Mouse (Mus musculus): ENCODE data around the gene Lrch2. TPM values are rescaled to one million over a fixed set of nuclear protein-coding genes. Genes with fewer than 3 reads are reported as not detected.
"Not testable (repeated sequence)": the region's sequence is repeated elsewhere in the genome, so short reads cannot be mapped to it uniquely, and the experiment has no call there.

The Lrch2 gene
- 1.9 and 2.2 TPM in 2 replicates for polyA plus RNA-seq (2015; fragmentation: Nextera tagmentation; extraction: Ambion mirVana)

DNA sequence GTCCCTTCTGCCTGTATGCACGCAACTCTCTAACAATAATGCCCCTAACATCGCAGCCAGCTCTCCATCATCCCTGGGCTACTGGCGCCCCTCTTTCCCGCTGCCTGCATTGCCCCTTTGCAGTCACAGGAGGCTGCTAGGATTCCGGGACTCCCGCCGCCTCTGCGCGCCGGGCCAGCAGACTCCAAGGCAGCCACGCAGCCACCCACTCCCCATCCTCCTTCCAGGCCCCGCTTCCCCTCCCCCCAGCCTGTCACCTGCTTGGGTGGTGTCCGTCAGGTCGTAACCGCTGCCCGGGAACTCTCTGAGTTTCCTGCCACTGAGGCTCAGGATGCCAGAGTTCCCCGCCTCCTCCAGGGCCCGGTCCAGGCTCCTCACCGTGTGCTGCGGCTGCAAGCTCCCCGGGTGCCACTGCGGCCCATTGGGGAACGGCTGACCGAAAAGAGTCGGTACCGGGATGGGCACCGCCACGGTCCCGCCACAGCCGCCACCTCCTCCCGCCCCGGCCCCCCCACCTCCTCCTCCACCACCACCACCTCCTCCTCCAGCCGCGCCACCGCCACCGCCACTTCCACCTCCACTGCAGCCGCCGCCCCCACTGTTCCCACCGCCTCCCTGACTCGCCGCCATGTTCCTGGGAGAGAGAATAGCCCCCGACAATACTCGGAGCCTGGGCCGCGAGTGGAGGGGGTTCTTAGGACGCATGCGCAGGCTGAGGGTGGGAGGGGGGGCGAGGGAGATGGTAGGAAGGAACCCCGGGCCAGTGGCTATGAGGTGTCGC, at the start of gene Lrch2:
Gene Lrch2 (minus strand): TSS at position 661 of the 781 bp plus-strand sequence.
- Histone ChIP-seq H3K4me3 (ENCODE audit: low read length) (peak within 1 kb of the TSS; percentile 69), H3K36me3 (ENCODE audit: control insufficient read depth, insufficient read depth) (no peaks in the 10 kb centered on the region), H3K4me1 (ENCODE audit: control insufficient read depth, insufficient read depth, low read length) (no peaks in the 10 kb centered on the region), H3K9me3 (replicated peaks; ENCODE audit: control insufficient read depth, low read length) (no peaks in the 10 kb centered on the region), H3K27me3 (ENCODE audit: control insufficient read depth, insufficient read depth, low read length) (no peaks in the 10 kb centered on the region), H3K9ac (ENCODE audit: low read length) (peak within 1 kb of the TSS; percentile 72), H3K4me2 (ENCODE audit: low read depth, low read length) (peak within 1 kb of the TSS; percentile 59), H3K27ac (ENCODE audit: low read length) (0 out of 2 replicates have a peak within 1 kb of the TSS, but pooled peaks have one; percentile 37)
- peak; percentile 63 for ATAC-seq (replicated peaks; ENCODE audit: extremely low read depth, insufficient read depth, low FRiP score)
- 11% methylated on average over 43 of the region's 50 CpGs for WGBS

DNA sequence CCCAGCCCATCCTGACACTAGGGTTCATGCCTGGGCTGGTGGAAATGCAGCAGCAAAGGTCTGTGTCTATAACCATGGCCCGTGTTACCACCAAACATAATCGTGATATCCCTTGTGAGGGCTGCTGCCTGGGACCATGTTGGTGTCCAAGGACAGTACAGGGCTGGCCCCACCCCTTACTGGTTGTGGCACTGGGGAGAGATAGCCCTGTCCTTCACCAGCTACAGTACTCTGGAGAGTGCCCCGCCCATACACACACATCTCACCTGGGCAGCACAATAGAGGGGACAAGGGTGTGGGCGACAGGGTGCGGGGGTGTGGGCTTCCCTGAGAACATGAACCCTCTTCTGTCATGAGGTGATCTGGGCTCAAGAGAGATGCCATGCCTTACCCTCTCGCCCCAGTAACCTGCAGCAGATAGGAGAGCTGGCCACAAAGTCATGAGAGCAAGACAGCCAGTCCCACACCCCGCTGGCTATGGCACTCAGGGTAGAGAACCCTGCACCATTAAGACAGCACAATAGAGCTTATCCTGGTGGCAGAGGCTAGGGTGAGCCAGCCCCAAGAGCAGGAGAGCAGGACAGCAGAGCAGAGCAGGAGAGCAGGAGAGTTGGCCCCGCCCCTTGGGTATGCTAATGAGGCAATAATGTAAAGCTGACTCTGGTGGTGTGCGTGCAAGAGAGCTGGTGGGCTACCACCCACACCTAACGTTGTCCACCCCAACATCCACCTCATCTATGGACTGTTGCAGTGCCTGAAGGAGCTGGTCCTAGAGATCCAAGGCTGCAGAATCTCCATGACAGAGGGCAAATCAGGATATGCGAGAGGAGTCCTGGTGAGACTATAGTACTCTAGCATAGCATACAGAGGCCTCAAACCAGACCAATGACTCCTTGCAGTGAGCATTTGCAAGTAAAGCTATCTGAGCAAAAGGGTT, 12.7 kb downstream of the Lrch2 start:
- H3K4me3 ChIP-seq (ENCODE audit: low read length): no peak overlapping the region
- H3K4me2 ChIP-seq (ENCODE audit: low read depth, low read length): no peak overlapping the region
- no peak; the same call in 1 of the 2 replicates for ATAC-seq (replicated peaks; ENCODE audit: extremely low read depth, insufficient read depth, low FRiP score)
- no peaks in the 10 kb centered on the region for H3K9me3 ChIP-seq (replicated peaks; ENCODE audit: control insufficient read depth, low read length)
- H3K27me3 ChIP-seq (ENCODE audit: control insufficient read depth, insufficient read depth, low read length): no peaks in the 10 kb centered on the region
- no peaks in the 10 kb centered on the region for H3K4me1 ChIP-seq (ENCODE audit: control insufficient read depth, insufficient read depth, low read length)
- 69% methylated on average over 11 of the region's 11 CpGs for WGBS
- H3K27ac ChIP-seq (ENCODE audit: low read length): no peak overlapping the region
- H3K9ac ChIP-seq (ENCODE audit: low read length): no peak overlapping the region
- H3K36me3 ChIP-seq (ENCODE audit: control insufficient read depth, insufficient read depth): no peaks in the 10 kb centered on the region

DNA sequence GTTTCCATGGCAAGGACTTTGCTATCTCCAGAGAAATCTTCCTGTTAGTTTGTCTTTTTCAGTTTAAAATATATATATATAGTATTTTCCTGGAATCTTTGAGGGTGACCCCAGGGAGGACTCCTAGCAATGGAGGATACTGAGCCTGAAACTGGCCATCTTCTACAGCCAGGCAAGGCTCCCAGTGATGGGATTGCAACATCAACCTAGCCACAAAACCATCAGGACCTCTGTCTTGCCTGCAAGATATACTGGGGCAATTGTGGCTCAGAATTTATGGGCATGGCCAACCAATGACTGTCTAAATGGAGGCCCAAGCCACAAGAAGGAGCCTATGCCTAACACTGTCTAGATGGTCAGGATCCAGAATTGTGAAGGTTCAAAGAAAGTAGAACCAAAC, 15.5 kb downstream of the Lrch2 start:
- H3K4me1 ChIP-seq (ENCODE audit: control insufficient read depth, insufficient read depth, low read length): no peaks in the 10 kb centered on the region
- ATAC-seq (replicated peaks; ENCODE audit: extremely low read depth, insufficient read depth, low FRiP score): no peak
- H3K27ac ChIP-seq (ENCODE audit: low read length): no peak overlapping the region
- no peak overlapping the region for H3K9ac ChIP-seq (ENCODE audit: low read length)
- no peaks in the 10 kb centered on the region for H3K9me3 ChIP-seq (replicated peaks; ENCODE audit: control insufficient read depth, low read length)
- no peaks in the 10 kb centered on the region for H3K36me3 ChIP-seq (ENCODE audit: control insufficient read depth, insufficient read depth)
- H3K4me3 ChIP-seq (ENCODE audit: low read length): no peak overlapping the region
- no peaks in the 10 kb centered on the region for H3K27me3 ChIP-seq (ENCODE audit: control insufficient read depth, insufficient read depth, low read length)
- no peak overlapping the region for H3K4me2 ChIP-seq (ENCODE audit: low read depth, low read length)

DNA sequence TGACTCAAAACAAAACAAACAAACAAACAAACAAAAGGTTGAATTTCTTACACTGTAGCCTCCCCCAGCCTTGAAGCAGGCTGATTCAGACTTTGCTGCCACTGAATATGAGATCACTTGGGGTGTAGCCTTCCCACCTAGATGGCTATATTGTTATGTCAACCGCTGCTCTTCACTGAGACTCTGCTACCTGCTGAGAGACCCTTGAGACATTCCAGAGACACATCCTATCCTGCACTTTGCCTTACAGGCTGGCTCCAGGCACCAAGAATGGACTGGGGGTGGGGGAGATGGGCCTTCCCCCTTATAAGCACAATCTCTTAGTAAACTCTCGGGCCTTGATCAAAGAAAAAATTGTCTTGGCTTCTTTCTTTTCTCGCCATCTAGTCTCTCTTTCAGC, 16.8 kb downstream of the Lrch2 start:
- not testable (repeated sequence) for H3K4me2 ChIP-seq (ENCODE audit: low read depth, low read length); H3K4me1 ChIP-seq (ENCODE audit: control insufficient read depth, insufficient read depth, low read length); H3K4me3 ChIP-seq (ENCODE audit: low read length); H3K27ac ChIP-seq (ENCODE audit: low read length); ATAC-seq (replicated peaks; ENCODE audit: extremely low read depth, insufficient read depth, low FRiP score); H3K9me3 ChIP-seq (replicated peaks; ENCODE audit: control insufficient read depth, low read length); H3K9ac ChIP-seq (ENCODE audit: low read length); H3K36me3 ChIP-seq (ENCODE audit: control insufficient read depth, insufficient read depth); H3K27me3 ChIP-seq (ENCODE audit: control insufficient read depth, insufficient read depth, low read length)
- WGBS: 68% methylated on average over 3 of the region's 3 CpGs

DNA sequence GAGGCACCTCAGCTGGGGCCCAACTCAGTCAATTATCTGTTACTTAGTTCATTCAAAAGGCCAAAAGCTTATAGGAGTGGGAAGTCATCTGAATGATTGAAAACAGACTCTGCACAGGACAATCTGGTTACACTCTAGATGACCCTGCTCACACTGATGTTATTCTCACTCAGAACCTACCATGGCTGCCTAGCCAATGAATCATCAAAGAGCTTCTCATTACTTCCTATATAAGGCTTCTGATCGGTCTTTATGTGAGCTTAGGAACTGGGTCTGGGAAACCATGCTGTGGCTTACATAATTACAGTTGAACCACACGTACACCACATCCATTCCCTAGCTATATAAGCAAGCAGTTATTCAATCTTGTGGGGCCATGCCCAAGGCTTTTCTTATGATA, 18.3 kb downstream of the Lrch2 start:
- Histone ChIP-seq H3K4me1 (ENCODE audit: control insufficient read depth, insufficient read depth, low read length) (no peaks in the 10 kb centered on the region), H3K4me2 (ENCODE audit: low read depth, low read length) (no peak overlapping the region), H3K27ac (ENCODE audit: low read length) (no peak overlapping the region), H3K4me3 (ENCODE audit: low read length) (no peak overlapping the region), H3K9ac (ENCODE audit: low read length) (no peak overlapping the region), H3K36me3 (ENCODE audit: control insufficient read depth, insufficient read depth) (no peaks in the 10 kb centered on the region), H3K27me3 (ENCODE audit: control insufficient read depth, insufficient read depth, low read length) (no peaks in the 10 kb centered on the region), H3K9me3 (replicated peaks; ENCODE audit: control insufficient read depth, low read length) (no peaks in the 10 kb centered on the region)
- ATAC-seq (replicated peaks; ENCODE audit: extremely low read depth, insufficient read depth, low FRiP score): no peak
- 60% methylated on average over 2 of the region's 2 CpGs for WGBS

DNA sequence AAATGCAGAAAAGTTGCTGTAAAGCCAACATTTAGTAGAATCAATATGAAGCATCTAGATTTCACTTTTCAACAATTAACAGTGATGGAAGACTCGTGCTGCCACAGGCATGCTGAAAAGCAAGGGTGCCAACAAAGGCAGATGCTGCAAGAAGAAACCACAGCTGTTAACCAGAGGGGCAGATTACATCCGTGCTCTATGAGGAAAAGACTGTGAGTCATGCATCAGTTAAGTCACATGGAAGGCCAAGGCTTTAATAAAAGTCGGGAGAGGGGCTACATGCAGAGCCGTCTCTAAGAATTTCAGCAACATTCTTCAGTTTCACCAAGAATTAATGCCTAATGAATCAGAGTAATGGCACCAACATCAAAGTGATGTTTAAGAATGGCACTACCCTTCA, 22.2 kb downstream of the Lrch2 start:
- Histone ChIP-seq H3K9ac (ENCODE audit: low read length) (no peak overlapping the region), H3K27ac (ENCODE audit: low read length) (no peak overlapping the region), H3K36me3 (ENCODE audit: control insufficient read depth, insufficient read depth) (no peaks in the 10 kb centered on the region), H3K27me3 (ENCODE audit: control insufficient read depth, insufficient read depth, low read length) (no peaks in the 10 kb centered on the region), H3K4me1 (ENCODE audit: control insufficient read depth, insufficient read depth, low read length) (no peaks in the 10 kb centered on the region), H3K4me2 (ENCODE audit: low read depth, low read length) (no peak overlapping the region), H3K4me3 (ENCODE audit: low read length) (no peak overlapping the region), H3K9me3 (replicated peaks; ENCODE audit: control insufficient read depth, low read length) (no peaks in the 10 kb centered on the region)
- no peak for ATAC-seq (replicated peaks; ENCODE audit: extremely low read depth, insufficient read depth, low FRiP score)
- WGBS: 69% methylated on average over 4 of the region's 4 CpGs

DNA sequence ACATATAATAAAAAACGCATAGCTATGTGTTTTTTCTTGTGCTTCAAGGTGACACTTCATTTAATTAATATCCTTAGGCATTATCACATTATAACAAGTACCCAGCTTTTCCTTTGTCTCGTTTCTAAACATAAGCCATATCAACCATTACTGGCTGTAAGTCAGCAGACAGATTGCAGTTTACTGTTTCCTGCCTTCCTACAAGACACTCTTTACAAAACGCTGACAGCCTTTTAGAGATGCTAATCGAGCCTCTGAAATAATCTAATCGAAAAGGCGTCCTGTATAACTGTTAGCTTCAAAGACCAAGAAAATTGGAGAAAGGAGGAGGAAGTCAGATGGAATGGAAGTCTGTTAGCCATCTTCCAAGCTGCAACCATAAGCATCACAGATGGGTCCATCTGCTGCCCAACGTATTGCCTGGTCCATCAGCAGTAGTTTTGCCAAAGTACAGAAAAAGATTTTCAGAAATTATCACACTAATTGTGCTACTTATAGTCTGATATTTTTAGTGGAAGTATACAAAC, 26.2 kb downstream of the Lrch2 start:
- no peaks in the 10 kb centered on the region for H3K4me1 ChIP-seq (ENCODE audit: control insufficient read depth, insufficient read depth, low read length)
- H3K27ac ChIP-seq (ENCODE audit: low read length): no peak overlapping the region
- 59% methylated on average over 7 of the region's 7 CpGs for WGBS
- no peaks in the 10 kb centered on the region for H3K36me3 ChIP-seq (ENCODE audit: control insufficient read depth, insufficient read depth)
- H3K4me2 ChIP-seq (ENCODE audit: low read depth, low read length): no peak overlapping the region
- no peak overlapping the region for H3K9ac ChIP-seq (ENCODE audit: low read length)
- no peak for ATAC-seq (replicated peaks; ENCODE audit: extremely low read depth, insufficient read depth, low FRiP score)
- H3K4me3 ChIP-seq (ENCODE audit: low read length): no peak overlapping the region
- H3K9me3 ChIP-seq (replicated peaks; ENCODE audit: control insufficient read depth, low read length): no peaks in the 10 kb centered on the region
- H3K27me3 ChIP-seq (ENCODE audit: control insufficient read depth, insufficient read depth, low read length): no peaks in the 10 kb centered on the region

DNA sequence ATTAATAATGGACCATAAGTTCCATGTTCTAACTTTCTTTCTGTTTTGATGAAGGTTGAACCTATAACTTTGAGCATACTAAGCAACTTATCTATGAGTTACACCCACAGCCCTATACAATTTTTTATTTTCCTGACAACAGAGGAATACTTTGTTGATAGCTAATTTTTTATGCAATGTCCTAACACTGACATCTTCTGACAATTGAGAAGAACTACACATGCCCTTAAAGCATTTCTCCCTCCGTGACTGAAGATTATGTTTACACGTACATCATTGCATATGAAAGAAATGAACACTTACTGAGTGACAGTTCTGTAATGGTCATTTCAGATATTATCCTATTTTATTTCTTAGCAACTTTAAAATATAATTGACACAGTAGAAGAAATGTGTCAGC, 64.3 kb downstream of the Lrch2 start:
- H3K9ac ChIP-seq (ENCODE audit: low read length): no peak overlapping the region
- no peak overlapping the region for H3K27ac ChIP-seq (ENCODE audit: low read length)
- 48% methylated on average over 2 of the region's 2 CpGs for WGBS
- no peaks in the 10 kb centered on the region for H3K36me3 ChIP-seq (ENCODE audit: control insufficient read depth, insufficient read depth)
- no peaks in the 10 kb centered on the region for H3K9me3 ChIP-seq (replicated peaks; ENCODE audit: control insufficient read depth, low read length)
- no peak overlapping the region for H3K4me2 ChIP-seq (ENCODE audit: low read depth, low read length)
- no peak overlapping the region for H3K4me3 ChIP-seq (ENCODE audit: low read length)
- no peaks in the 10 kb centered on the region for H3K4me1 ChIP-seq (ENCODE audit: control insufficient read depth, insufficient read depth, low read length)
- no peaks in the 10 kb centered on the region for H3K27me3 ChIP-seq (ENCODE audit: control insufficient read depth, insufficient read depth, low read length)
- no peak for ATAC-seq (replicated peaks; ENCODE audit: extremely low read depth, insufficient read depth, low FRiP score)

DNA sequence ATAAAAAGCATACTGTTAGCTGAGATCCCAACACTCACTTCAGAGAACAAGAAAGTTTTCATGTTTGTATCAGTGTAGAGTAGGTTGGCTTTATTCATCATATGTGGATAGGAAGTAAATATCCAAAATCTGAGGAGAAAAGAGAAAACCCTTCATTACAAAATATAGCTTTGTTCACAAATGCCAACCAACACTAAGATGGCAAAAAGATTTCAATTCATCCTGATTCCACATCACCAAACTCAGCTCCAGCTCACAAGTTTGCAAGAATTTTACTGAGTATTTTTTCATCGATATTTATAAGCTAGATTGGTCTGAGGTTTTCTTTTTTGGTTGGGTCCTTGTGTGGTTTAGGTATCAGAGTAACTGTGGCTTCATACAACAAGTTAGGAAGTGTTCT, 100.3 kb downstream of the Lrch2 start, which contains the start of gene Vmn1r239-ps:
Gene Vmn1r239-ps (minus strand): TSS at position 101 of the 400 bp plus-strand sequence.
- WGBS: 62% methylated on average over 1 of the region's 1 CpGs
- not testable (repeated sequence) for H3K4me3 ChIP-seq (ENCODE audit: low read length); ATAC-seq (replicated peaks; ENCODE audit: extremely low read depth, insufficient read depth, low FRiP score); H3K36me3 ChIP-seq (ENCODE audit: control insufficient read depth, insufficient read depth); H3K9ac ChIP-seq (ENCODE audit: low read length); H3K4me2 ChIP-seq (ENCODE audit: low read depth, low read length); H3K27me3 ChIP-seq (ENCODE audit: control insufficient read depth, insufficient read depth, low read length); H3K9me3 ChIP-seq (replicated peaks; ENCODE audit: control insufficient read depth, low read length); H3K4me1 ChIP-seq (ENCODE audit: control insufficient read depth, insufficient read depth, low read length); H3K27ac ChIP-seq (ENCODE audit: low read length)

Data from heart, embryonic 16.5 days (tissue).